Mouse (Mus musculus): ENCODE data around the gene Tbrg1.

DNA sequence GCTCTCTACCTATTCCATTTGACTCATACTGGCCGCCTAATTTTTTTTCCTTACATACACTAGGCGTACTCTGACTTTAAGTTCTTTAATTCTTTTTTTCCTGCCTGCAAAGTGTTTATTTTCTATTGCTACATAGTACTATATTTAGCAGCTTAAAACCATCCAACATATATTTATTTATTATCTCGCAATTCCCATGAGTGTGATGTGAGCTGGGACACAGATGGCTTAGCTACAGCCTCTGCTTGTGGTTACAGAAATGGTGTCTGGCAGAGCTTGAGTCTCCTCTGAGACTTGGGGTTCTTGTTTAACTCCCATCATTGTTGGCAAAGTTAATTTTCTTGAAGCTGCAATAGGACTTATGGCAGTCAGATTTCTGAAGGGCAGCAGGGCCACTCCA lies 18.4 kb downstream of the Tbrg1 start:
- TF ChIP-seq ZC3H11A (IDR thresholded peaks at IDR 0.05; ENCODE audit: low read depth, low read length): no peak
- TF ChIP-seq ZNF384 (IDR thresholded peaks at IDR 0.05; ENCODE audit: low read depth, low read length): no peak
- TF ChIP-seq EP300 (IDR thresholded peaks at IDR 0.05; ENCODE audit: low read depth in 1 of 2, low read length in 2 of 2): no peak
- no peak for TF ChIP-seq POLR2A (IDR thresholded peaks at IDR 0.05; ENCODE audit: control insufficient read depth in 1 of 2, insufficient read depth in 1 of 2, low read depth in 1 of 2, low read length in 2 of 2, poor library complexity in 1 of 2)
- no peak for TF ChIP-seq USF1 (IDR thresholded peaks at IDR 0.05; ENCODE audit: low read depth, low read length)
- TF ChIP-seq ETS1 (IDR thresholded peaks at IDR 0.05; ENCODE audit: low read depth, low read length): no peak
- no peak for TF ChIP-seq CTCF (IDR thresholded peaks at IDR 0.05 in 2 of 3, conservative IDR thresholded peaks at IDR 0.05 in 1 of 3; ENCODE audit: control insufficient read depth in 1 of 3, insufficient read depth in 1 of 3, low read depth in 2 of 3, low read length in 3 of 3, poor library complexity in 1 of 3, severe bottlenecking in 1 of 3)
